Mouse (Mus musculus) forebrain, embryonic 13.5 days (tissue): ENCODE measurements around the gene Mef2d. TPM values are rescaled to one million over a fixed set of nuclear protein-coding genes. Genes with fewer than 3 reads are reported as not detected.
"Not testable (repeated sequence)": the region's sequence is repeated elsewhere in the genome, so short reads cannot be mapped to it uniquely, and the experiment has no call there.

ENCODE experiments used
- ATAC-seq: fragments of 200-750 bp; cut with Nextera tagmentation; 2 replicates; pipeline ENCODE4 v1.8.0; 2017
- H3K27ac ChIP-seq: fragments of 300-500 bp; sonication (generic); 2 replicates; pipeline ENCODE4 v1.5.1; 2015; ENCODE audit warnings: inconsistent platforms, mild to moderate bottlenecking, moderate library complexity
- H3K27me3 ChIP-seq: fragments of 300-500 bp; sonication (generic); 2 replicates; pipeline ENCODE4 v1.6.1; 2015; ENCODE audit warnings: mild to moderate bottlenecking, inconsistent platforms
- H3K36me3 ChIP-seq: fragments of 300-500 bp; sonication (generic); 2 replicates; pipeline ENCODE4 v1.6.1; 2015; ENCODE audit warnings: mild to moderate bottlenecking, inconsistent platforms; ENCODE audit not compliant: poor library complexity, severe bottlenecking
- H3K4me1 ChIP-seq: fragments of 300-500 bp; sonication (generic); 2 replicates; pipeline ENCODE4 v1.6.1; 2015; ENCODE audit warnings: inconsistent platforms
- H3K4me2 ChIP-seq: fragments of 300-500 bp; sonication (generic); 2 replicates; pipeline ENCODE4 v1.6.1; 2015; ENCODE audit warnings: inconsistent platforms, mild to moderate bottlenecking, moderate library complexity
- H3K4me3 ChIP-seq: fragments of 300-500 bp; sonication (generic); 2 replicates; pipeline ENCODE4 v1.5.1; 2015; ENCODE audit warnings: mild to moderate bottlenecking, inconsistent platforms
- H3K9ac ChIP-seq: fragments of 300-500 bp; sonication (generic); 2 replicates; pipeline ENCODE4 v1.6.1; 2015; ENCODE audit warnings: mild to moderate bottlenecking, inconsistent platforms
- H3K9me3 ChIP-seq: fragments of 300-500 bp; sonication (generic); replicated peaks from 2 replicates; pipeline ENCODE4 v1.6.1; 2016; ENCODE audit warnings: inconsistent platforms
- WGBS: fragments of 180-500 bp; shearing (Covaris S2); methylation state at CpG from one replicate; pipeline ENCODE4 v1.1.7; 2015; 5-methylcytosine and 5-hydroxymethylcytosine counted together
- polyA plus RNA-seq: library from polyadenylated mRNA; unstranded; fragments of >200 nt; fragmentation: Nextera tagmentation; extraction: Ambion mirVana; gene quantifications from 2 replicates; pipeline ENCODE4 v1.2.1, GENCODE M21; 2015

Mef2d gene
- polyA plus RNA-seq, 1 experiment from 2014 or later = 15.0 TPM

DNA sequence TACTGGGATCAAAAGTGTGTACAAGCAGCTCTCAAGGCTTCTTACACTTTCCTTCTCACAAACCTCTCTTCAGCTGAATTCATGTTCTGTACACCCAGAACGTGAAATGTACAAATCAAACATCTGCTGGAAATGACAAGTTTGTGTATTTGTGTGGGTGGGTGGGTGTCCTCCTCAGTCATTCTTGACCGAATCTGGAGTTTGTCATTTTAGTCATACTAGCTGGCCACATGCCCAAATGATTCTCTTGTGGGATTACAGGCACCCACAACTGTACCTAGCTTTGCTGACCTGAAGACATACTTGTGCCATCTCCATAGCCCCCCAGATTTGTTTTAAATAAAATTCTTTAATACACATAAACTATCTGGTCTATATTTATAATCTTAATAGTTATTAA, 32.7 kb downstream of the Mef2d start:
- Histone ChIP-seq H3K4me2 (no peak overlapping the region), H3K9ac (no peak overlapping the region), H3K9me3 (no peaks in the 10 kb centered on the region), H3K27ac (no peak overlapping the region), H3K27me3 (no peaks in the 10 kb centered on the region), H3K36me3 (peaks cover 27% of the 10 kb centered on the region), H3K4me1 (peaks cover 7% of the 10 kb centered on the region), H3K4me3 (no peak overlapping the region)
- 87% methylated on average over 2 of the region's 2 CpGs for WGBS
- no peak for ATAC-seq

DNA sequence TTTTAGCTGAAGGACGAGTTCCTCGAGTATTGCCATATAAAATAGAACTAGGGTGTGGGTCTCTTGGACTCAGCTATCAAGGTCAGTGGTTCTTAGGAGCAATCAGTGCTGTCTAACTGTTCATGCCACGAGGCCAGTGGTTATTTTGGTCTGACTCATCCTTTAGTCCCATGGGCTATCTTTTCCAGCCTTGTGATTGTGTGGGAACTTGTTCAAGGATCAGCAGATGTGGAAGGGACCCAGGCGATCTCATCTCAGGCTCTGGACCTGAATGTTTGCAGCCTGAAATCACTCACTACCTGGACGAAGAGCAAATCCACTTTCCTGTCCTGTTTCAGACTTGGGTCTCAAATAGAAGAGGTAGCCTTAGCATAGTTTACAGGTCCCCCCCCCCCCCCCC, 34.9 kb downstream of the Mef2d start:
- H3K4me1 ChIP-seq = peaks cover 7% of the 10 kb centered on the region
- H3K4me2 ChIP-seq = peak overlapping the region; percentile 65
- peak overlapping the region; percentile 50 for H3K4me3 ChIP-seq
- 66% methylated on average over 5 of the region's 5 CpGs for WGBS
- peak overlapping the region; percentile 69 for H3K9ac ChIP-seq
- no peaks in the 10 kb centered on the region for H3K27me3 ChIP-seq
- H3K27ac ChIP-seq = peak overlapping the region; percentile 97; the same call in 1 of the 2 replicates
- ATAC-seq = no peak
- 0 out of 2 replicates have a peak, but pooled peaks cover 6% of the 10 kb centered on the region for H3K36me3 ChIP-seq
- no peaks in the 10 kb centered on the region for H3K9me3 ChIP-seq

DNA sequence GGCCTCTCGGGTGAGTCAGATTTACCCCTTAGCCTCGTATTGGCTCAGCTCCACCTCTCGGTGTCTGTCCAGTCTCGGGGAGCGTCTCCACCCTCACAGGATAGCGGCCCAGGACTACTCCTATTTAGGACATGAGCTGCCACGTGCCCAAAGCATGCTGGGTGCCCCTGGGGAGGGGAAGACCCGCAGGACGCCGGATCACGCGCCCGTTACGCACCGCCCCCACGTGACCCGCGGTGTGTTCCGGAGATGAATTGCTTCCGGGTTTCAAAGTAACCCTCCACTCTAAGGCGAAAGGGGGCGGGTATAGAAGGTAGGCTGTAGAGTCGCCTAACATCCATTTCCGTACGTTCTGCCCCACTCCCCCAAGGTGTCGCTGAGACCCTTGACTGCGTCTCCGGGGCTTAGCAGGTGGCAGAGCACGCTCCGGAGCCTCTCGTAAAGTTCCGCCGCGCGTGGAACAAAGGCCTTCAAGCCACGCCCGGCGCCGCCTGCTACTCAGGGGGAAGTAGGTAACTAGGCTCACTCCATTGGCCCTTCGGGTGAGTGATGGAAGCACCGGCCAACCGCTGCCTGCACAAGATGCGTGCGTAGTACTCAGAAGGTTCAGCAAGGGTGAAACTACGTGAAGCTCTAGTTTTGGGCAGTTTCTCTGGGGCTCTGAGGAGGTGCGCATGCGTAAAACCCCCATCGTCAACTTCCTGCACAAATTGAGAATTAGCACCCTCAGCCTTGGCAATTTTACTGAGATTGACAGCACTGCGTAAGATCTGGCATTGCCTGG, 35.6 kb downstream of the Mef2d start:
- no peaks in the 10 kb centered on the region for H3K27me3 ChIP-seq
- H3K36me3 ChIP-seq = 0 out of 2 replicates have a peak, but pooled peaks cover 4% of the 10 kb centered on the region
- H3K4me1 ChIP-seq = peaks cover 7% of the 10 kb centered on the region
- H3K4me2 ChIP-seq = peak overlapping the region; percentile 65
- H3K4me3 ChIP-seq = peak overlapping the region; percentile 50
- peak overlapping the region; percentile 69 for H3K9ac ChIP-seq
- peak overlapping the region; percentile 97 for H3K27ac ChIP-seq
- under 1% methylated on average over 49 of the region's 49 CpGs for WGBS
- ATAC-seq = peak; percentile 100
- H3K9me3 ChIP-seq = no peaks in the 10 kb centered on the region

DNA sequence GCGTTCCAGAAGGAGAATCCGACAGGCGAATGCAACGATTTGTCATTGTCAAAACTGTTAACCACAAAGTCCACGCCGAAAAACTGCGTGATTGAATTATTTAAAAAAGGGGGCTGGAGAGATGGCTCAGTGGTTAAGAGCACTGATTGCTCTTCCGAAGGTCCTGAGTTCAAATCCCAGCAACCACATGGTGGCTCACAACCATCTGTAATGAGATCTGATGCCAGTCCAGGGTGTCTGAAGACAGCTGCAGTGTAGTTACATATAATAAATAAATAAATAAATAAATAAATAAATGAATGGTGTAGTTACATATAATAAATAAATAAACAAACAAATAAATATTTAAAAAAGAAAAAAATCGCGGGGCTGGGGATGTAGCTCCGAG, 36.2 kb downstream of the Mef2d start:
- Histone ChIP-seq H3K4me2 (peak overlapping the region; percentile 65), H3K27ac (peak overlapping the region; percentile 97), H3K4me3 (peak overlapping the region; percentile 50)
- ATAC-seq = peak; percentile 41
- H3K36me3 ChIP-seq, H3K4me1 ChIP-seq, H3K27me3 ChIP-seq, H3K9ac ChIP-seq, H3K9me3 ChIP-seq: not testable (repeated sequence)
- WGBS = 33% methylated on average over 11 of the region's 11 CpGs

DNA sequence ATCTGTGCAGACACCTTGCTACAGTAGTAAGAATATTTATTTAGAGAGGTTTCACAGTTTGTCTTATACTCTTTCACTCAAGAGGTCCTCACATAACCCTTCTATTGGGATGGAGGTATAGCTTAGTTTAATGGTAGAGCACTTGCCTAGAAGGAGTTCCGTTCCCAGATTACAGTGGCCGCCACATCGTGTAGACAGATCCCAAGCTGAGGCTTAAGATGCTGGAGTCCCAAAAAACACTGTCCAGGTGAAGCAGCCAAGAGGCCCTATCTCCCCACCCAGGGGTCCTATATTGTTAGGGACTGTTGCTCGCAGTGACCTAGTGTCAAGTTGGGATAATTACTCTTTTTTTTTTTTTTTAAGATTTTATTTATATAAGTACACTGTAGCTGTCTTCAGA, 36.8 kb downstream of the Mef2d start:
- no peaks in the 10 kb centered on the region for H3K27me3 ChIP-seq
- no peak overlapping the region for H3K9ac ChIP-seq
- 0 out of 2 replicates have a peak, but pooled peaks cover 4% of the 10 kb centered on the region for H3K36me3 ChIP-seq
- H3K4me2 ChIP-seq = no peak overlapping the region
- H3K27ac ChIP-seq = no peak overlapping the region
- no peak overlapping the region for H3K4me3 ChIP-seq
- H3K4me1 ChIP-seq = peaks cover 7% of the 10 kb centered on the region
- WGBS = 91% methylated on average over 4 of the region's 4 CpGs
- no peaks in the 10 kb centered on the region for H3K9me3 ChIP-seq
- no peak for ATAC-seq

DNA sequence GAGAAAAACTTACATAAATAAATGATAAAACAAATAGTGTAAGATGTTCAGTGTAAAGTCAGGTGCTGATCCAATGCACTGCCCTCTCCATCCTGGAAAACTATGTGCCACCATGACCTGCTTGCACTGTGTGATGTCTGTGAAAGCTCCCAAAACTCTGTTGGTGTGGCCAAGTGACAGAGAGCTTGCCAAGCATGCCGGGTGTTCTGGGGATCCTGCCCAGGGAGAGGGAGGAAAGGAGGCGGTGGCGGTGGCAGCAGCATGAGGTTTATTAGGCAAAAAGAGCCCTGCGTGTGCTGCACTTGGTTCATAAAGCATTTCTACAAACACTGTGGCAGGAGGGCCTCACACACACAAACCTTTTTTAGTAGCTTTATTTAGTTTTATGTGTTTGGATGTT, 39.2 kb downstream of the Mef2d start:
- Histone ChIP-seq H3K27ac (no peak overlapping the region), H3K36me3 (no peaks in the 10 kb centered on the region), H3K27me3 (no peaks in the 10 kb centered on the region), H3K9ac (no peak overlapping the region), H3K4me2 (no peak overlapping the region), H3K4me1 (peaks cover 7% of the 10 kb centered on the region), H3K4me3 (no peak overlapping the region), H3K9me3 (no peaks in the 10 kb centered on the region)
- no peak for ATAC-seq
- WGBS = 71% methylated on average over 4 of the region's 4 CpGs

DNA sequence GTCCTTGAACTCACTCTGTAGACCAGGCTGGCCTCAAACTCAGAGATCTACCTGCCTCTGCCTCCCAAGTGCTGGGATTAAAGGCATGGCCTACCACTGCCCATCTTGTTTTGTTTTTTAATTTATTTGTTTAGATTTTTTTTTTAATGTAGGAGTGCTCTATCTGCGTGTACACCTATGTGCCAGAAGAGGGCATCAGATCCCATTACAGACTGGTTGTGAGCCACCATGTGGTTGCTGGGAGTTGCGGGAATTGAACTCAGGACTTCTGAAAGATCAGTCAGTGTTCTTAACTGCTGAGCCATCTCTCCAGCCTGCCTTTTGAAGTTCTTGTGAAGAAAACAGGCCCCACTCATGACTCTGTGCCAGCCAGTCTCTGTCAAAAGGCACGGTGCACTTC, 44.3 kb downstream of the Mef2d start:
- no peaks in the 10 kb centered on the region for H3K27me3 ChIP-seq
- 0 out of 2 replicates have a peak, but pooled peaks cover 3% of the 10 kb centered on the region for H3K4me1 ChIP-seq
- H3K36me3 ChIP-seq = no peaks in the 10 kb centered on the region
- no peak overlapping the region for H3K27ac ChIP-seq
- 72% methylated on average over 3 of the region's 3 CpGs for WGBS
- no peaks in the 10 kb centered on the region for H3K9me3 ChIP-seq
- H3K4me2 ChIP-seq = no peak overlapping the region
- H3K9ac ChIP-seq = no peak overlapping the region
- ATAC-seq = no peak
- H3K4me3 ChIP-seq = no peak overlapping the region

DNA sequence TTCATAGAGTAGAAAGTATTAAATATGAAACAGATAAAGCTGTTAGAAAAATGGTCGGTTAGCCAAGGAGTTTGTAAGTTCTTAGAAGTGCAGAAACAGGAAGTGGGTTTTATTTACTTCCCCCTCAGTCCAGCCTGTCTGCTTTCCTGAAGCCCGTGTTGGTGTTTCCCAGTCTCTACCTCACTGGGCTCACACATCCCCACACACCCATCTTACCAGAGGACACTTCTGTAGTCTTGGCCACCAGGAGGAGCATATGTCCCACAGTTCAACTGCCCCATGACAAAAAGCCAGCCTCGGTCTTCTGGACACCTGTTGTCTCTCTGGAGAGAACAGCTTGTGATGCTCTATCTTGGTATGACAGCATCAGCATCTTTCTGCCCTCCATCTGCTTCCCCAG, 49.0 kb downstream of the Mef2d start:
- H3K9me3 ChIP-seq = no peaks in the 10 kb centered on the region
- H3K4me2 ChIP-seq = no peak overlapping the region
- H3K36me3 ChIP-seq = no peaks in the 10 kb centered on the region
- H3K4me1 ChIP-seq = peaks cover 18% of the 10 kb centered on the region
- no peak overlapping the region for H3K4me3 ChIP-seq
- H3K9ac ChIP-seq = no peak overlapping the region
- ATAC-seq = no peak
- WGBS = 28% methylated on average over 3 of the region's 3 CpGs
- H3K27me3 ChIP-seq = peaks cover 7% of the 10 kb centered on the region; the same call in 1 of the 2 replicates
- 0 out of 2 replicates have a peak overlapping the region, but pooled peaks have one; percentile 14 for H3K27ac ChIP-seq

DNA sequence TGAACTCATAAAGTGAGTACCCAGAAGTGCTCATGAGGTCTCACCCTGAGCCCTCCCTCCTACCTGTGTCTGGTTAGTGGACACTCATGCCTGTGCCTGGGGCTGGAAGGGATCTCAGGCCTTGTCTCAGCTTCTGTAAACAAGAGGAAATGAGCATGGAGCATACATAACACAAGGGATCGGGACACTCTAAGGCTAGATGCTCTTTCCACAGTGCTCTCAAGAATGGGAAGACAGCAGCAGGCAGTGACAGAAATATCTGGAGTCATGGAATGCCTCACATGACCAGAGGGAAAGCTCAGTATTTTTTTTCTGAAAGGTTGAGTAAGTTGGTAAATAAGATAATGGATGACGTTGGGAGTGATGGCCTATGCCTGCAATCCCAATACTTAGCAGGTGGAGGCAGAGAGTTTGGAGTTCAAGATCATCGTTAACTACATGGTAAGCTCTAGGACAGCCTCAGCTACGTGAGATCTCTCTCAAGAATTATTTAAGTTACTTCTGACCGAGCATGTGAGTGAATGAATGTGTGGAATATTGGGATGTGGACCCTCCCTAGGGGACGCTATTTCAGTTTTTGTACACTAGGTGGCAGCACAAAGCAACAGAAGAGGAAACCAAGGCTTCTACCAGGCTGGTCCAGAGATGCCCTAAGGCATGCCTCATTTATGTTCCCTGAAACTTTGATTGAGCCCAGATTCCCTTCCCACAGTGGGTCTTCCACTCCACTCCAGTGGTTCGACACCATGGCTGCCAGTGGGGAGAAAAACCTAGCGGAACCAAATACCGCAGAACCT, 49.8 kb downstream of the Mef2d start:
- Histone ChIP-seq H3K9ac (no peak overlapping the region), H3K4me1 (peaks cover 21% of the 10 kb centered on the region), H3K36me3 (no peaks in the 10 kb centered on the region), H3K9me3 (no peaks in the 10 kb centered on the region), H3K4me2 (no peak overlapping the region), H3K27ac (0 out of 2 replicates have a peak overlapping the region, but pooled peaks have one; percentile 1), H3K4me3 (no peak overlapping the region), H3K27me3 (peaks cover 11% of the 10 kb centered on the region; the same call in 1 of the 2 replicates)
- ATAC-seq = peak; percentile 73
- WGBS = 25% methylated on average over 9 of the region's 9 CpGs

DNA sequence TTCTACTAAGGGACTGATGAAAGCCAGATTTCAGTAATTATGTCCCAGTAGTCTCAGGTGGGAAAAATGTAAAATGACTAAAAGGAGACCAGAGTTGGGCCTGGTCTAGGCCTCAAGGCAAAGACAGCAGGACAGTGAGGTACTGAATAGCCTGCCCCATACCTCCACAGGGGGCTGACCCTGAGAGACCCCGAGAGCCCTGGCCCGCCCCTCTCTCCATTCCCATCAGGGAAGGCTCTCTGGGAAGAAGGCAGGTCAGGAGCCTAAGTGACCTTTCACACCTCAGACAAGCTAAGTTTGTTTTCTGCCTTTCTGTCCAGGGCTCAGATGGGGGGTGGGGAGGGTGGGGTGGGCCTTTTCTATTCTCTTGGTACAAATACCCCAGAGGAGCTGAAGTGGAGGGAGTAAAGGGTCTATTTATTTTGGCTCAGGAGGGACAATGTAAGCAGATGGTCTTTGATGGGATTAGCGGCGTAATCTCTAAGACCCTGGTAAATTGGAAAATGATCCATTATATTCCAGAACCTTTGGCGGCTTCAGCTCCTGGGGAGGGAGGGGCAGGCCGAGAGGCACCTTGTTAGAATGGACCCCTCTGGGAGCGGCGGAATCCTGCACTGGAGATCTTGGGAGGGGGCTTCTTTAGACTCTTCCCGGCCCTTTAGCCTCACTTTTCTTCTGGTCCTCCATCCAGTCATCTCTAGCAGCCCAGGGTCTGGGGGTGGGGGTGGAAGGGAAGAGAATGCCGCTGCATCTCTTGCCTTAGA, 55.8 kb downstream of the Mef2d start:
- no peaks in the 10 kb centered on the region for H3K36me3 ChIP-seq
- peak overlapping the region; percentile 100 for H3K9ac ChIP-seq
- peak overlapping the region; percentile 100 for H3K27ac ChIP-seq
- H3K9me3 ChIP-seq = no peaks in the 10 kb centered on the region
- 6% methylated on average over 10 of the region's 10 CpGs for WGBS
- peaks cover 66% of the 10 kb centered on the region for H3K4me1 ChIP-seq
- peak; percentile 10; the same call in 1 of the 2 replicates for ATAC-seq
- H3K4me2 ChIP-seq = peak overlapping the region; percentile 88
- H3K4me3 ChIP-seq = peak overlapping the region; percentile 17
- H3K27me3 ChIP-seq = peaks cover 7% of the 10 kb centered on the region; the same call in 1 of the 2 replicates

DNA sequence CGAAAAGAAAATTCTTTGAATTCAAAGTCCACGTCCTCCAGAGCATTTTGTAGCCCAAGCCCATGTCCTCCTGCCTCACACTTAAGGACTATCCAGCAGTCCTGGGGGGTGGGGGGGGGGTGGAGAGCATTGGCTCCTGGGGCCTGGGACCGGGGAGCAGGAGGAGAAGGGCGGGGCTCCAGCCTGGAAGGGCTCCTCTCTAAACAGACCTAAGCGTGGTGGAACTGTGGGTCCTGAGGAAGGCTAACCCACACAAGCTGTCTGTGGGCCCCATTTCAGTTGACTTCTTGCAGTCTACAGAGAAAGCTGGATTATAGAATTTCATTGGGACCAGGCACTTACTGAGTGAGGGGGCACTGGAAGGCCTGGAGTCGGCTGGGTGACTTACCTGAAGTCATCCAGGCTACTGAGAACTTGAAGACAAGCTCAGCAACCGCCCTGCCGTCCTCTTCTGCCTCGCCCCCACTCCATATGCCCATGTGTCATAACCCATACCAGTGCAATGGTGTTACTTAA, 56.4 kb downstream of the Mef2d start:
- peak overlapping the region; percentile 100 for H3K27ac ChIP-seq
- peak; percentile 48; the same call in 1 of the 2 replicates for ATAC-seq
- H3K4me3 ChIP-seq = peak overlapping the region; percentile 17
- no peaks in the 10 kb centered on the region for H3K36me3 ChIP-seq
- H3K4me2 ChIP-seq = peak overlapping the region; percentile 88
- peaks cover 72% of the 10 kb centered on the region for H3K4me1 ChIP-seq
- peak overlapping the region; percentile 100 for H3K9ac ChIP-seq
- no peaks in the 10 kb centered on the region for H3K9me3 ChIP-seq
- H3K27me3 ChIP-seq = peaks cover 5% of the 10 kb centered on the region; the same call in 1 of the 2 replicates
- 6% methylated on average over 9 of the region's 9 CpGs for WGBS
